Mouse (Mus musculus) embryonic stem cell, embryonic (primary cell): ENCODE measurements around the gene Mmp14.

ENCODE experiments used
- CTCF ChIA-PET, 4 experiments: fragments of 300-600 bp in 2 of 4; fragments of 350-600 bp in 2 of 4; sonication (Branson Sonifier 250); formaldehyde crosslinking; loops; one replicate each; lab custom pipeline; 2022; ENCODE audit warnings: inconsistent platforms in 2 of 4; lab: Charles Lee
- POLR2A ChIA-PET, 4 experiments: fragments of 300-600 bp in 2 of 4; fragments of 350-600 bp in 2 of 4; sonication (Branson Sonifier 250); formaldehyde crosslinking; loops; one replicate each; lab custom pipeline; 2022; ENCODE audit warnings: antibody characterized with exemption in 4 of 4, inconsistent platforms in 1 of 4; lab: Charles Lee

Gene Mmp14

GRCm38 (mm10) chr14:54471467-54471866 lies 40.1 kb downstream of the Mmp14 start:
- CTCF ChIA-PET: interaction anchor here in 2 of 4 experiments (0.5 to 1.6 kb wide), 2 partner anchors 18 to 57 kb away, joined by 3 read pairs; no protein-coding TSS in a partner anchor
- POLR2A ChIA-PET: interaction anchor here in 2 of 4 experiments (0.5 to 2.2 kb wide), 2 partner anchors 9 to 55 kb away, joined by 4 to 7 read pairs; no protein-coding TSS in a partner anchor

- CTCF ChIA-PET: interaction anchor here in 3 of 4 experiments (0.6 to 1.6 kb wide), 4 partner anchors 17 to 234 kb away, joined by 3 read pairs; no protein-coding TSS in a partner anchor
- POLR2A ChIA-PET: interaction anchor here in 2 of 4 experiments (0.8 to 1.6 kb wide), 9 partner anchors 9 to 103 kb away, joined by 3 to 5 read pairs (median 3); partner anchors contain the start of genes Lrp10 (in 2 of the 2) and Prmt5 (in 1 of the 2)
Observed at GRCm38 (mm10) chr14:54472671-54473070, 41.3 kb downstream of the Mmp14 start.

DNA sequence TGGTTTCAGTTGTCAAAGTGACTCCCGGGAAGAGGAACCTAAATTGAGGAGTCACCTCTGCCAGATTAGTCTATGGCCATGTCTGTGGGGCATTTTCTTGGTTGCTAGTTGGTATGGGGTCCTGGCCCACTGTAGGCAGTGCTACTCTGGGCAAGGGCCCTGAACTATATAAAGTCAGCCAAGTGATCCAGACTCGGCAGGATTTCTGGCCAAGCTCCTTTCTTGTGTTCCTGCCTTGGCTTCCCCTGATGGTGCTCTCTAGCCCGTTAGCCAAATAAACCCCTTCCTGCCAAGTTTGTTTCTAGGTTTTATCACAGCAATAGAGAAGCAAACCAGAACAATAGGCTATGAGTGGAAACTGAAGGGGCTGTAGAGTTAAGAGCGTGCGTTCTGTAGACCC lies 43.3 kb downstream of the Mmp14 start:
- ChIA-PET POLR2A (no interaction called here), CTCF (no interaction called here)

DNA sequence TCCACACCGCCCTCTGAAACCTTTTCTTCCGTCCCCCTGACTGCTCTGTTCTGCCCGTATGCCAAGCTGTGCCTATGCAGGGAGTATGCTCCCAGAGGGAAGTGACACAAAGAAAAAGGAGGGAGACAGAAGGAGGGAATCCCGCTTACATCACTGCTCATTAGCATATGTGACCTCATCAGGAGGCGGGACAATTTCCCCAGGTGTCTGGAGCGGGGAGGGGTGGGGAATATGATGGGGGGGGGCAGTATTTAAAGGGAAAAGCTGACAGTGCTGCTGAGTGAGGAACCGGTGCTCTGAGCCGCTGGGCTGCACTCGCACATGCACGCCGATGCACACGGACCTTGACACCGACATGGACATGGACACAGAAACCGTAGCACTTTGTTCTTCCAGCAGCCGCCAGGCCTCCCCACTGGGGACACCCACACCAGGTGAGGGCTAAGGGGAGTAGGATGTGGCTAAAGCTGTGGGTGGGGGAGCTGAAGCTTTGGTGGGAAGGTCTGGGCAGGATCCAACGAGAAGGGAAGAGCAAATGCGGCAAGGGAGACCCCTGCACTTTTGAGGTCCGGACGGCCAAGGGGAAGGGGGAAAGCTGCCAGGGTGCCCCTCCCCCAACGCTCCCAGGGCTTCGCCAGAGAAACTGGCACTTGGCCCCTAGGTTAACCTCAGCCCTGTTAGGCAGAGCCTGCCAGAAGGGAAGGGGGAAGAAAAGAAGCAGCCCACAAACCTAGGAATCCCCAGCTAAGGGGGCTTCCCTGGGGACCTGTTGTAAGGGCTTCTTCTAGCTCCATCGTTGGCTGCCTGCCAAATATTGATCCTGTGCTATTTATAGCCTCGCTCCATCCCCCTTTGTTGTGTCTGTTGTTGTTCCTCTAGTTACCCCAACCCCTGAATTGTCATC lies 44.8 kb downstream of the Mmp14 start, which contains the start of gene Rem2:
Gene Rem2, plus strand, starts transcription at position 160 of the 904 bp plus-strand sequence.
- ChIA-PET POLR2A (interaction anchor here (0.6 to 1.8 kb wide), 12 partner anchors 12 to 410 kb away, joined by 3 to 7 read pairs (median 3); partner anchors contain the start of genes Prmt5 (in 2 of the 4), Haus4 (in 1 of the 4) and Lrp10 (in 1 of the 4)), CTCF (interaction anchor here in 2 of 4 experiments (0.9 to 2.0 kb wide), 7 partner anchors 12 to 310 kb away, joined by 3 to 10 read pairs (median 3); partner anchors contain the start of gene Lrp10 (in 1 of the 2))

- ChIA-PET CTCF (interaction anchor here in 2 of 4 experiments (1.1 to 2.0 kb wide), 4 partner anchors 17 to 118 kb away, joined by 3 to 10 read pairs (median 4); no protein-coding TSS in a partner anchor), POLR2A (interaction anchor here in 2 of 4 experiments (1.1 to 1.6 kb wide), 3 partner anchors 39 to 41 kb away, joined by 3 to 7 read pairs (median 5); partner anchors contain the start of gene Prmt5 (in 2 of the 2))
Observed at GRCm38 (mm10) chr14:54477172-54477909, 45.9 kb downstream of the Mmp14 start.

DNA sequence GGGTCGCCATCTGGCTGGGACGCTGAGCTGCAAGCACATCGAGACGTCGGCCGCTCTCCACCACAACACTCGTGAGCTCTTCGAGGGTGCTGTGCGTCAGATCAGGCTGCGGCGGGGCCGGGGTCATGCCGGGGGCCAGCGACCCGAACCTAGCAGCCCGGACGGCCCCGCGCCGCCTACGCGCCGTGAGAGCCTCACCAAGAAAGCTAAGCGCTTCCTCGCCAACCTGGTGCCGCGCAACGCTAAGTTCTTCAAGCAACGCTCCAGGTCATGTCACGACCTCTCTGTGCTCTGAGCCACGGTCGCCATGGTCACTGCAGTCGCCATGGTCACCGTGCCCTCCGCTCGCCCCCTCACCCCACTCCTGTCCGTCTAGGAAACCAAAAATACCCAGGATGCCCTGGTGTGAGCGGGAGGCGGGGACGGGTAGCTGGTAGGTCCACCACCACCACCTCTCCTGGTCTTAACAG lies 48.1 kb downstream of the Mmp14 start:
- ChIA-PET CTCF (interaction anchor here (0.5 to 3.0 kb wide), 16 partner anchors 13 to 241 kb away, joined by 3 to 17 read pairs (median 4); partner anchors contain the start of gene Slc7a7 (in 3 of the 4)), POLR2A (interaction anchor here in 3 of 4 experiments (0.5 to 2.2 kb wide), 29 partner anchors 9 to 230 kb away, joined by 3 to 11 read pairs (median 3); partner anchors contain the start of genes 1700123O20Rik (in 2 of the 3), Haus4 (in 2 of the 3), Lrp10 (in 2 of the 3) and Mrpl52 (in 2 of the 3))

GRCm38 (mm10) chr14:54480673-54481072 lies 49.3 kb downstream of the Mmp14 start:
- POLR2A ChIA-PET: interaction anchor here in 2 of 4 experiments (0.9 to 2.2 kb wide), 7 partner anchors 10 to 231 kb away, joined by 3 to 7 read pairs (median 3); no protein-coding TSS in a partner anchor
- CTCF ChIA-PET: interaction anchor here (0.6 to 3.0 kb wide), 7 partner anchors 12 to 305 kb away, joined by 3 to 17 read pairs (median 4); partner anchors contain the start of gene Slc7a7 (in 1 of the 4)

GRCm38 (mm10) chr14:54481402-54481801 lies 50.0 kb downstream of the Mmp14 start:
- CTCF ChIA-PET: interaction anchor here in 2 of 4 experiments (0.8 to 3.0 kb wide), 4 partner anchors 12 to 304 kb away, joined by 3 to 17 read pairs (median 4); no protein-coding TSS in a partner anchor
- POLR2A ChIA-PET: interaction anchor here in 1 of 4 experiments (1.2 to 2.2 kb wide), 3 partner anchors 11 to 49 kb away, joined by 3 to 7 read pairs (median 4); no protein-coding TSS in a partner anchor

DNA sequence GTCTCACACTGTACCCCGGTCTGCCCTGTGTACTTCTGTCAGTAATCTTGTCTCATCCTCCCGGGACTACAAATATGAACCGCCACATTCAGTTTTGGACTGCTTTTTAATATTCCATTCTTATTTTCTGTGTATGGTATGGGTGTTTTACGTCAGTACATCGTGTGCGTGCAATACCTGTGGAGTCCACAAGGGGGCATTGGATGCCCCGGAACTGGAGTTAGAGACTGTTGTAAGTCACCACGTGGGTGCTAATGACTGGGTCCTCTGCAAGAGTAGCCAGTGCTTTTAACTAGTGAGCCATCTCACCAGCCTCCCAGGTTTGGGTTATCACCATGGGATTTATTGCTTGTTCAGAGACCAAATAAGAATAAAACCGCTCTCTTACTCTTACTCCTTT lies 51.1 kb downstream of the Mmp14 start:
- ChIA-PET CTCF (interaction anchor here in 2 of 4 experiments (0.6 to 1.5 kb wide), 3 partner anchors 12 to 152 kb away, joined by 4 to 9 read pairs (median 4); partner anchors contain the start of gene Lrp10 (in 1 of the 2)), POLR2A (interaction anchor here in 2 of 4 experiments (0.6 to 1.2 kb wide), 3 partner anchors 10 to 220 kb away, joined by 3 to 5 read pairs (median 3); no protein-coding TSS in a partner anchor)

GRCm38 (mm10) chr14:54485899-54486298 lies 54.5 kb downstream of the Mmp14 start:
- POLR2A ChIA-PET: interaction anchor here in 1 of 4 experiments (1.8 kb wide), 1 partner anchor 20 kb away, joined by 5 read pairs; no protein-coding TSS in a partner anchor
- CTCF ChIA-PET: interaction anchor here in 2 of 4 experiments (0.7 to 1.1 kb wide), 2 partner anchors 8 to 9 kb away, joined by 3 read pairs; no protein-coding TSS in a partner anchor

GRCm38 (mm10) chr14:54487732-54488131 lies 56.3 kb downstream of the Mmp14 start:
- ChIA-PET CTCF (interaction anchor here in 1 of 4 experiments (0.6 to 1.0 kb wide), 2 partner anchors 38 to 163 kb away, joined by 3 read pairs; no protein-coding TSS in a partner anchor), POLR2A (interaction anchor here in 1 of 4 experiments (0.6 to 1.3 kb wide), 2 partner anchors 30 to 87 kb away, joined by 4 to 5 read pairs; partner anchors contain the start of gene Prmt5)

DNA sequence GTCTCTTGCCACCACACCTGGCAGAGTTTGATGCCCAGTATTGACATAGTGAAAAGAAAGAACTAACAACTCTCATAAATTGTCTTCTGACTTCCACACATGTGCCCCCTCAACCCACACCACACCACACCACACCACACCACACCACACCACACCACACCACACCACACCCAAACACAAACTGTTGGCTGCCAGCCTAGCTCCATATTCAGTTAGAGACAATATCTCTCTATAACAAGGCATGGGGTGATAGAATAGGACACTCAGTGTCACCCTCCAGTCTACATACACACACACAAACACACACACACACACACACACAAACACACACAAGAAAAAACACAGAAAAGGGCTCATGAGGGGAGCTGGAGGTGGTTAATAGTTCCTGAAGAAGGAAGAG lies 56.9 kb downstream of the Mmp14 start:
- ChIA-PET POLR2A (interaction anchor here in 1 of 4 experiments (1.3 kb wide), 1 partner anchor 29 kb away, joined by 4 read pairs; the partner anchor contains the start of gene Prmt5), CTCF (interaction anchor here in 2 of 4 experiments (0.6 to 1.0 kb wide), 2 partner anchors 76 to 163 kb away, joined by 3 to 4 read pairs; no protein-coding TSS in a partner anchor)

DNA sequence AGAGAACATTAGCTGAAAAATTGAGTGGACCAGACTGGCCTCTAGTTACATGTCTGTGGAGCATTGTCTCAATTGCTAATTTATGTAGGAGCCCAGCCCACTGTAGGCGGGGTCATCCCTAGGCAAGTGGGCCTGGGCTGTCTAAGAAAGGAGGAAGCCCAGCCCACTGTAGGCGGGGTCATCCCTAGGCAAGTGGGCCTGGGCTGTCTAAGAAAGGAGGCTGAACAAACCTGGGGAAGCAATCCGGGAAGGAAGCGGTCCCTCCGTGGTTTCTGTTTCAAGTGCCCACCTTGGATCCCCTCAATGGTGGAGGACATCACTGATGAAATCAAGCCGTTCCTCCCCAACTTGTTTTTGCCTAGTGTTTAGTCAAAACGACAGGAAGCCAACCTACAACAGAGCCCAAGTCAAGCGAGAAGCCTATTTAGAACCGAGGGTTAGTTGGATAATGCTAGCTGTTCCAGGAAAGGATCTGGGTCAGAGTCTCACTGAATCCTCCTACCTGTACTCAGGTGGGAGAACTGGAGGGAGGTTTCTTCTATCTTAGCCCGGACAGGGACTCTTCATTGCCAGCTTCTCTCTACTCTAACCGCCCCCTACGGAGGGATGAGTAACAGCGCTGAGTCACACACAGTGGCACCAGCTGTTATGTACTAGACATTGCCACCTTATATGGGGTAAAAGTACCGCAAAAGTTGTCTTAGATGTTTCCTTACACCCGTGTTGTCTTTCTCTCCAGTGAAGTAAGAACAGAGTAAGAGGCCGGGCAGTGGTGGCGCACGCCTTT lies 61.1 kb downstream of the Mmp14 start:
- ChIA-PET POLR2A (interaction anchor here in 2 of 4 experiments (0.9 to 1.7 kb wide), 11 partner anchors 7 to 170 kb away, joined by 3 to 8 read pairs (median 4); partner anchors contain the start of genes Rem2 (in 1 of the 2) and Slc7a7 (in 1 of the 2)), CTCF (interaction anchor here (0.6 to 4.7 kb wide), 9 partner anchors 13 to 267 kb away, joined by 3 to 17 read pairs (median 4); partner anchors contain the start of gene Slc7a7 (in 2 of the 4))

DNA sequence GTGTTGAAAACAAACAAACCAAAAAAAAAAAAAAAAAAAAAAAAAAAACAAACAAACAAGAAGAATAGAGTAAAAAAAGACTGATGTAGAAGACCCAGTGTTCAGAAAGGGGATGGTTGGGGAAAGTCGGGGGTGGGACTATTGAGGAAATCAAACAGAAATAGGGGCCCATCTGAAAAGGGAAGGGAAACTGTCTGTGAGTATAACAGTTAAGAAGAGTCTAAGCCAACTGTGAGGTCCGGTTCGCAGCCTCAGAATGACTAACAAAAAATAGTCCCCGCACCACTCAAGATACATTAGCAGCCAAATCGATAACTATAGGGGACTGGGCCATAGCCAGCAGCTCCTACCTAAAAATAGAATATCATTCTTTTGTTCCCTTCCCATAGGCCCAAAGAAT lies 61.8 kb downstream of the Mmp14 start:
- ChIA-PET POLR2A (interaction anchor here in 2 of 4 experiments (1.0 to 1.7 kb wide), 9 partner anchors 12 to 146 kb away, joined by 3 to 6 read pairs (median 4); partner anchors contain the start of gene Slc7a7 (in 2 of the 2)), CTCF (interaction anchor here in 3 of 4 experiments (0.6 to 4.7 kb wide), 12 partner anchors 10 to 442 kb away, joined by 3 to 17 read pairs (median 4); partner anchors contain the start of gene Slc7a7 (in 2 of the 3))

DNA sequence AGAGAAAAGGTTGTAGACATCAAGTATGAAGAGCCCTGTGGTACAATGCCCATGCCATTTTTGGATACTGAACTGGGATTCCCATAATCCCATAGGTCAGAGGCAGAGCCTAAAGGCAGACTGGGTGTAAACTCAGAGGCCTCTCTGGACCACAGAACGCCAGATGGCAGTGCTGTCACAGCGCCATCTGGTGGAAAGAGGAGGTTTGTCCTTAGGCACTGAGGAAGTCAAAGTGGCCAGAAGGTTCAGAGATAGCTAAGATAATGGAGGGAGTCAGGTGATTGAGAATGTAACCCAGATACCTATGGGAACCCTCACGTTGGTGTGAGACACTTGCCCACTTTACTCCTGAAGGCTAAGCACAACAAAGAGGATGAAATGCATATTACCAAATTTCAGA lies 62.8 kb downstream of the Mmp14 start:
- CTCF ChIA-PET: interaction anchor here (0.6 to 4.7 kb wide), 48 partner anchors 8 to 432 kb away, joined by 3 to 17 read pairs (median 4); partner anchors contain the start of genes Rem2 (in 2 of the 4), Haus4 (in 1 of the 4), Lrp10 (in 1 of the 4) and Slc7a7 (in 1 of the 4)

More for the DNA sequence above, 62.8 kb downstream of the Mmp14 start:
- POLR2A ChIA-PET: interaction anchor here in 2 of 4 experiments (0.8 to 2.1 kb wide), 14 partner anchors 9 to 145 kb away, joined by 3 to 9 read pairs (median 3); partner anchors contain the start of genes Prmt5 (in 2 of the 2), Haus4 (in 1 of the 2) and Slc7a7 (in 1 of the 2)
